ENCODE assay signal across 1 mouse cellular context in the genomic region with DNA sequence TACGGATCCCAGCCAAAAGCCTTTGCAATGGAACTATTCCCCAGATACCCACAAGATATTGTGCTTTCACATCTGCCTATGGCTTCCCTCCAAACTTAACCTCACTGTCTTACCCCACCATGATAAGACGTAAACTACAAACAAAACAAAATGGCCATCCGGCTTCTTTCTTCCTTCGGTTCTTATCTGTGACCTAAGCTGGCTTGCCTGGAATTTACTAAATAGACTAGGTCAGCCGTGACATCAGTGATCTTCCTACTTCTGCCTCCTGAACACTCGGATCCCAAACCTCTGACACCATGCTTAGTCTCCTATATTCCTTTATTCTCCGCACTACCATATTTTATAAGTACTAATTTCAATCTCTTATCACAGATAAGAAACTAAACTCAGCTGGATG.
TF ChIP-seq lines count a peak whose summit lies in the region.

No protein-coding gene starts in this region.

TF ChIP-seq in MEL, 35 proteins besides CTCF, POLR2A, EP300 and RAD21:
- TF ChIP-seq ETS1 (IDR thresholded peaks at IDR 0.05; ENCODE audit: low read depth, low read length): peak; percentile 74
- peak; percentile 74 for TF ChIP-seq GATA1 (IDR thresholded peaks at IDR 0.05; ENCODE audit: low read depth, low read length)
- no peak for TF ChIP-seq MAZ (IDR thresholded peaks at IDR 0.05; ENCODE audit: low read depth, low read length)
- TF ChIP-seq CHD1 (IDR thresholded peaks at IDR 0.05; ENCODE audit: low read depth, low read length): no peak
- TF ChIP-seq UBTF (IDR thresholded peaks at IDR 0.05; ENCODE audit: borderline replicate concordance, insufficient read depth, low read depth, low read length): no peak
- TF ChIP-seq ZMIZ1 (IDR thresholded peaks at IDR 0.05; ENCODE audit: low read depth, low read length): 0 out of 2 replicates have a peak, but pooled peaks have one; percentile 34
- peak; percentile 62 for TF ChIP-seq HCFC1 (IDR thresholded peaks at IDR 0.05; ENCODE audit: low read depth, low read length)
- no peak for TF ChIP-seq ZC3H11A (IDR thresholded peaks at IDR 0.05; ENCODE audit: low read depth, low read length)
- TF ChIP-seq ZKSCAN1 (IDR thresholded peaks at IDR 0.05; ENCODE audit: low read depth, low read length): no peak
- TF ChIP-seq NRF1 (IDR thresholded peaks at IDR 0.05; ENCODE audit: insufficient read depth, low read depth, low read length, poor library complexity, severe bottlenecking): no peak
- peak; percentile 75; the same call in 1 of the 2 replicates for TF ChIP-seq SIN3A (IDR thresholded peaks at IDR 0.05; ENCODE audit: low read length)
- 0 out of 2 replicates have a peak, but pooled peaks have one; percentile 20 for TF ChIP-seq KAT2A (conservative IDR thresholded peaks at IDR 0.05; ENCODE audit: low read depth, low read length)
- 0 out of 2 replicates have a peak, but pooled peaks have one; percentile 20 for TF ChIP-seq ZNF384 (IDR thresholded peaks at IDR 0.05; ENCODE audit: low read depth, low read length)
- TF ChIP-seq NELFE (IDR thresholded peaks at IDR 0.05; ENCODE audit: low read depth, low read length): peak; percentile 45
- no peak; the same call in 1 of the 2 replicates for TF ChIP-seq MXI1 (IDR thresholded peaks at IDR 0.05; ENCODE audit: low read depth, low read length)
- peak; percentile 13; the same call in 1 of the 2 replicates for TF ChIP-seq TBP (IDR thresholded peaks at IDR 0.05; ENCODE audit: low read depth, low read length)
- peak; percentile 25; the same call in 1 of the 2 replicates for TF ChIP-seq TAL1 (IDR thresholded peaks at IDR 0.05; ENCODE audit: low read length)
- peak; percentile 40; the same call in 1 of the 2 replicates for TF ChIP-seq RCOR1 (IDR thresholded peaks at IDR 0.05; ENCODE audit: low read depth, low read length)
- peak; percentile 45; the same call in 1 of the 2 replicates for TF ChIP-seq TCF12 (IDR thresholded peaks at IDR 0.05; ENCODE audit: low read depth, low read length)
TF ChIP-seq in MEL: peak in this region for 12.
